Comparison of ENCODE assay signal across 12 mouse cellular contexts in the genomic region with DNA sequence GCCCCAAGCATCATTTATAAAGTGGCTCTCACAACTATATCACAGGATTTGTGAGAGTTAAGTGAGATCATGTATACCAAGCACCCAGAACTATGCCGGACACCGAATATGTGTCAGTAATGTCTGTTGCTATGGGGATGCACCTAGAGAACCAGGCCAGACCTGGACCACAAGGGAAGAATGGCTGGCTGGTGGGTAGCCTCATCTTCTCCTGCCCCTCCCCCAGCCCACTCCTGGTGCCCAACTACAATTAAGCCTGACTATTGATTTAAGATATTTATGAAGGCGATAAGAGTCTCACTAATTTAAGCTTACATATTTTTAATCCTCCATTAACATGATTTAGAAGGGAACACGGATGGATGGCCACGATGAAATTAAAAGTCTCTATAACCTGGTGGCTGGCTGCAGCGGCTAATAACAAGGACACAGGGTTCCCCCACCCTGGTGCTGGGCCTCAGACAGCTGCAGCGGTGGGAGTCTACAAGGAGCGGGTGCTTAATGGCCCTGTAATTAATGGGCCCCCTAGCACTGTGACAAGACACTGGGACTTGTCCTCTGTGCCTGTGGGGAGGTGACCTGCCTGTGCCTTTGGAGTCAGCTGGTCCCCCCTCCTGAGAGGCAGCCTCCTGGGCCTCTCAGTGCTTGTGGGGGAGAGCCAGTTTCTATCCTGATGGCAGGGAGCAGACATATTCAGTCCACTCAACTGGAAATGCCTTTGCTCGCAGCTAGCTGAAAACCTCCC. TPM values are rescaled to one million over a fixed set of nuclear protein-coding genes. Genes with fewer than 3 reads are reported as not detected.
A peak's percentile ranks its signal among the peaks of the same experiment; 100 is the strongest.
DNase-seq lines count a peak whose midpoint lies in the region; ATAC-seq and TF ChIP-seq lines count a peak whose summit lies in the region.
"Had no signal": no experiment of that assay in that cellular context is flagged by ENCODE, and none has a peak within 500 bp of the region (broad histone marks: within the 10 kb centered on the region; RNA-seq: fewer than 3 reads in every experiment).

No protein-coding gene starts in this region.

- H3K36me3 ChIP-seq in kidney, postnatal 0 days (ENCODE audit: insufficient read depth, low read length): no peaks in the 10 kb centered on the region
- H3K36me3 ChIP-seq in forebrain, embryonic 14.5 days (ENCODE audit: control insufficient read depth, insufficient read depth, low read length): no peaks in the 10 kb centered on the region
- H3K36me3 ChIP-seq in limb, embryonic 12.5 days: no peaks in the 10 kb centered on the region
- H3K36me3 ChIP-seq in neural tube, embryonic 15.5 days: no peaks in the 10 kb centered on the region
- H3K36me3 ChIP-seq: limb, embryonic 13.5 days had no signal

- ATAC-seq in kidney, postnatal 0 days (replicated peaks; ENCODE audit: low FRiP score, low read depth): peak; percentile 69
- no peak for ATAC-seq in forebrain, embryonic 14.5 days
- no peak for ATAC-seq in limb, embryonic 12.5 days (ENCODE audit: insufficient number of reproducible peaks, insufficient read depth, low FRiP score, low TSS enrichment, low read depth)
- no peak for ATAC-seq in neural tube, embryonic 15.5 days (ENCODE audit: low FRiP score)

- DNase-seq in kidney, postnatal 0 days (ENCODE audit: low spot score): peak; percentile 86
- DNase-seq in kidney, postnatal 14 days: no peak
- DNase-seq in forebrain, embryonic 14.5 days (ENCODE audit: low spot score): no peak
- DNase-seq in ovary, postnatal 36 days (ENCODE audit: low spot score): no peak
- no peak for DNase-seq in embryo, embryonic 10.5 days (ENCODE audit: low spot score)
- DNase-seq: cerebellum, postnatal 36 days; heart, postnatal 36 days; right cerebral cortex, postnatal 14 days had no signal

- H3K4me1 ChIP-seq in kidney, postnatal 0 days (replicated peaks; ENCODE audit: insufficient read depth, low read length): peaks cover 10% of the 10 kb centered on the region; the same call in 1 of the 2 replicates
- H3K4me1 ChIP-seq in forebrain, embryonic 14.5 days (ENCODE audit: control insufficient read depth, insufficient read depth, low read length): peaks cover 34% of the 10 kb centered on the region
- H3K4me1 ChIP-seq in limb, embryonic 12.5 days (replicated peaks): peaks cover 20% of the 10 kb centered on the region
- peaks cover 43% of the 10 kb centered on the region for H3K4me1 ChIP-seq in neural tube, embryonic 15.5 days

- 33% methylated on average over 9 of the region's 9 CpGs for WGBS in kidney, postnatal 0 days
- 57% methylated on average over 9 of the region's 9 CpGs for WGBS in forebrain, embryonic 14.5 days
- WGBS in limb, embryonic 12.5 days: 54% methylated on average over 9 of the region's 9 CpGs
- WGBS in neural tube, embryonic 15.5 days: 22% methylated on average over 9 of the region's 9 CpGs

- TF ChIP-seq CTCF in kidney, postnatal 0 days (IDR thresholded peaks at IDR 0.05; ENCODE audit: low read depth): no peak

- H3K27ac ChIP-seq in kidney, postnatal 0 days: no peak overlapping the region
- peak overlapping the region; percentile 67 for H3K27ac ChIP-seq in forebrain, embryonic 14.5 days (ENCODE audit: low read depth, low read length)
- H3K27ac ChIP-seq in limb, embryonic 12.5 days: 0 out of 2 replicates have a peak overlapping the region, but pooled peaks have one; percentile 12
- H3K27ac ChIP-seq in neural tube, embryonic 15.5 days (replicated peaks): peak overlapping the region; percentile 76
- H3K27ac ChIP-seq: layer of hippocampus, adult 2 months; limb, embryonic 13.5 days had no signal

- no peak overlapping the region for H3K4me2 ChIP-seq in kidney, postnatal 0 days (ENCODE audit: low read length)
- H3K4me2 ChIP-seq in forebrain, embryonic 14.5 days (ENCODE audit: low read length): no peak overlapping the region
- H3K4me2 ChIP-seq in limb, embryonic 12.5 days: no peak overlapping the region
- no peak overlapping the region for H3K4me2 ChIP-seq in neural tube, embryonic 15.5 days
- H3K4me2 ChIP-seq: limb, embryonic 13.5 days had no signal

- H3K9ac ChIP-seq in kidney, postnatal 0 days (ENCODE audit: low read depth, low read length): no peak overlapping the region
- H3K9ac ChIP-seq in forebrain, embryonic 14.5 days (ENCODE audit: low read length): no peak overlapping the region; the same call in 1 of the 2 replicates
- H3K9ac ChIP-seq in limb, embryonic 12.5 days (replicated peaks): no peak overlapping the region
- no peak overlapping the region for H3K9ac ChIP-seq in neural tube, embryonic 15.5 days (replicated peaks)
- H3K9ac ChIP-seq: limb, embryonic 13.5 days had no signal

- H3K4me3 ChIP-seq in kidney, postnatal 0 days (replicated peaks; ENCODE audit: low read depth, low read length): no peak overlapping the region
- H3K4me3 ChIP-seq in forebrain, embryonic 14.5 days (ENCODE audit: low read depth, low read length): no peak overlapping the region
- H3K4me3 ChIP-seq in limb, embryonic 12.5 days (replicated peaks): no peak overlapping the region
- H3K4me3 ChIP-seq in neural tube, embryonic 15.5 days (replicated peaks): no peak overlapping the region
- H3K4me3 ChIP-seq: layer of hippocampus, adult 2 months; limb, embryonic 13.5 days had no signal

- no peaks in the 10 kb centered on the region for H3K9me3 ChIP-seq in kidney, postnatal 0 days (replicated peaks; ENCODE audit: low read length)
- no peaks in the 10 kb centered on the region for H3K9me3 ChIP-seq in forebrain, embryonic 14.5 days (replicated peaks; ENCODE audit: control insufficient read depth, low read length)
- H3K9me3 ChIP-seq in limb, embryonic 12.5 days: no peaks in the 10 kb centered on the region
- H3K9me3 ChIP-seq in neural tube, embryonic 15.5 days (replicated peaks): no peaks in the 10 kb centered on the region
- H3K9me3 ChIP-seq: limb, embryonic 13.5 days had no signal

- no peaks in the 10 kb centered on the region for H3K27me3 ChIP-seq in kidney, postnatal 0 days (ENCODE audit: insufficient read depth, low read length)
- no peaks in the 10 kb centered on the region for H3K27me3 ChIP-seq in forebrain, embryonic 14.5 days (replicated peaks; ENCODE audit: control insufficient read depth, insufficient read depth, low read length)
- H3K27me3 ChIP-seq in limb, embryonic 12.5 days: peaks cover 3% of the 10 kb centered on the region; the same call in 1 of the 2 replicates
- no peaks in the 10 kb centered on the region for H3K27me3 ChIP-seq in neural tube, embryonic 15.5 days (replicated peaks)
- H3K27me3 ChIP-seq: limb, embryonic 13.5 days had no signal

RNA-seq across cellular contexts. Expression of gene Ncor2, which starts 38.6 kb away (rescaled TPM):
- polyA plus RNA-seq in kidney, postnatal 0 days (2015; fragmentation: Nextera tagmentation; extraction: Ambion mirVana): 14.6 and 15.5 TPM in 2 replicates
- 15.1 and 22.3 TPM in 2 replicates for polyA plus RNA-seq in forebrain, embryonic 14.5 days (2014; fragmentation: Nextera tagmentation; extraction: Ambion mirVana)
- polyA plus RNA-seq in limb, embryonic 12.5 days (2016; fragmentation: Nextera tagmentation; extraction: Ambion mirVana): 27.2 and 29.4 TPM in 2 replicates
- 24.2 and 28.5 TPM in 2 replicates for polyA plus RNA-seq in neural tube, embryonic 15.5 days (2015; fragmentation: Nextera tagmentation; extraction: Ambion mirVana)
